Mouse (Mus musculus) heart, postnatal 0 days (tissue): Measurements from ENCODE around the gene Klhdc8b. TPM values are rescaled to one million over a fixed set of nuclear protein-coding genes. Genes with fewer than 3 reads are reported as not detected.

Source experiments
- ATAC-seq: fragments of 200-750 bp; cut with Nextera tagmentation; 2 replicates; pipeline ENCODE4 v1.8.0; 2017; ENCODE audit warnings: low read depth, moderate number of reproducible peaks, moderate library complexity; ENCODE audit not compliant: insufficient read depth
- DNase-seq: peaks from one replicate; pipeline ENCODE4 v3.0.0-alpha.2; 2016; ENCODE audit warnings: low spot score
- H3K27ac ChIP-seq: fragments of 300-500 bp; sonication (generic); 2 replicates; pipeline ENCODE4 v1.5.1; 2014; ENCODE audit warnings: low read depth, mild to moderate bottlenecking
- H3K27me3 ChIP-seq: fragments of 300-500 bp; sonication (generic); 2 replicates; pipeline ENCODE4 v1.6.1; 2014; ENCODE audit warnings: low read length, mixed read lengths; ENCODE audit not compliant: control insufficient read depth, insufficient read depth
- H3K36me3 ChIP-seq: fragments of 300-500 bp; sonication (generic); replicated peaks from 2 replicates; pipeline ENCODE4 v1.6.1; 2014; ENCODE audit warnings: low read length, mixed read lengths; ENCODE audit not compliant: control insufficient read depth, insufficient read depth
- H3K4me1 ChIP-seq: fragments of 300-500 bp; sonication (generic); 2 replicates; pipeline ENCODE4 v1.6.1; 2014; ENCODE audit warnings: antibody characterized with exemption; ENCODE audit not compliant: control insufficient read depth, insufficient read depth
- H3K4me2 ChIP-seq: fragments of 300-500 bp; sonication (generic); 2 replicates; pipeline ENCODE4 v1.6.1; 2014; ENCODE audit warnings: low read depth, mild to moderate bottlenecking, low read length, moderate library complexity
- H3K4me3 ChIP-seq: fragments of 300-500 bp; sonication (generic); 2 replicates; pipeline ENCODE4 v1.5.1; 2014; ENCODE audit warnings: low read depth, low read length
- H3K9ac ChIP-seq: fragments of 300-500 bp; sonication (generic); replicated peaks from 2 replicates; pipeline ENCODE4 v1.6.1; 2014; ENCODE audit warnings: low read depth, low read length, mixed read lengths
- H3K9me3 ChIP-seq: fragments of 300-500 bp; sonication (generic); replicated peaks from 2 replicates; pipeline ENCODE4 v1.6.1; 2016; ENCODE audit warnings: low read length; ENCODE audit not compliant: control insufficient read depth
- CTCF ChIP-seq: IDR thresholded peaks from 2 replicates; pipeline ENCODE4 v1.5.1; 2016; ENCODE audit warnings: antibody characterized with exemption, control low read depth, low read depth
- EP300 ChIP-seq: IDR thresholded peaks from 2 replicates; pipeline ENCODE4 v1.6.1; 2016; ENCODE audit warnings: antibody characterized with exemption, low read depth
- whole genome bisulfite sequencing: fragments of 180-500 bp; shearing (Covaris S2); extraction: QIAGEN DNeasy Blood & Tissue Kit; methylation state at CpG from one replicate; pipeline ENCODE4 v1.1.7; 2014; 5-methylcytosine and 5-hydroxymethylcytosine counted together
- polyA plus RNA-seq: library from polyadenylated mRNA; unstranded; fragments of >200 nt; fragmentation: Nextera tagmentation; extraction: Ambion mirVana; gene quantifications from 2 replicates; pipeline ENCODE4 v1.2.1, GENCODE M21; 2015
- total RNA-seq: library from RNA; depleted of rRNA; stranded (reverse); fragments of >200 nt; gene quantifications from 2 replicates; pipeline ENCODE4 v1.2.3, GENCODE M21; 2014; ENCODE audit warnings: low replicate concordance; rRNA removed

The Klhdc8b gene
- total and polyA plus RNA-seq, 2 experiments from 2014 or later: 92.7 to 186 TPM

DNA sequence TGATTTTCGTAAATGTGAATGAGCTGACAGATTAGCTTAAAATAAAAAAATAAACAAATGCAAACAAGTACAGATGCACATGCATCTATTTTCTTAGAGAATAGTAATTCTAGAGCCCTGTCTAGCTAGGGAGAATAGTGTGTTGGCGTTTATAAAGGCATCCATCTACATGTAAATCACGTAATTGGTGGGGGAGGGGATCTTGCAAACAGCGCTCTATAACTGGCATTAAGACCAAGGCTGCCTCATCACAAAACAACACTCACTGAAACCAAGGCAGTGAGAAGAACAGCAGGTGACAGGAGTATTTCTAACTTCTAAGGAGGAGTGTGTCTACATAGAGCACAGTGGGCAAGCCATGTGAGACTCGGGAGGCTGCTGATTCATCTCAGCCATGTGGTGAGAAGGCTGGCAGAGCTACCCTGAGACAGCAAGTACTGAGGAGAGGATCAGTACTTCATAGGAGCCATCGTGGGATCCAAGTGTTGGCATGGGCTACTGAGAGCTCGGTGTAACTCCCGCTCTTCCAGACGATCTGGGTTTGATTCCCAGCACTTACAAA lies 49.9 kb downstream of the Klhdc8b start:
- TF ChIP-seq CTCF (no peak), EP300 (no peak)
- no peak overlapping the region for H3K4me2 ChIP-seq
- no peaks in the 10 kb centered on the region for H3K4me1 ChIP-seq
- ATAC-seq (no peak), DNase-seq (no peak)
- H3K9ac ChIP-seq: no peak overlapping the region
- WGBS: 79% methylated on average over 9 of the region's 9 CpGs
- H3K9me3 ChIP-seq: no peaks in the 10 kb centered on the region
- H3K36me3 ChIP-seq: no peaks in the 10 kb centered on the region
- H3K27me3 ChIP-seq: no peaks in the 10 kb centered on the region
- H3K27ac ChIP-seq: no peak overlapping the region
- H3K4me3 ChIP-seq: no peak overlapping the region

DNA sequence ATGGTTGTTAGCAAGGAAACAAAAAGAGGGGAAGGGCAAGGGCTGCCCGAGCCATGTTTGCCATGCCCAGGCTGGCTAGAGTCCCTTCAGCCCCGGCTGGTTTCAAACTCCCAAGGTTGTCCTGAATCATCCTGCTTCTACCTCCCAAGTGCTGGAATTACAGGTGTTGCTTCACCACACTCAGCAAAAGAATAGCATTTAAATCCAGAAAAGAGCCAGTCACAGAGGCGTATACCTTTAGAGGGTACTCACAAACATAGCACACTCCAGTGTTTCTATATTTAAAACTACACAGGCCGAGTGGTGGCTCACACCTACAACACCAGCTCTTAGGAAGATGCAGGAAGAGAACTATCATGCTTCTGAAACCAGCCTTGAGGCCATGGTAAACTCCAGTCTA lies 51.8 kb downstream of the Klhdc8b start:
- H3K9ac ChIP-seq: no peak overlapping the region
- TF ChIP-seq CTCF (no peak), EP300 (no peak)
- H3K4me1 ChIP-seq: no peaks in the 10 kb centered on the region
- no peak overlapping the region for H3K27ac ChIP-seq
- WGBS: 59% methylated on average over 4 of the region's 4 CpGs
- H3K9me3 ChIP-seq: no peaks in the 10 kb centered on the region
- DNase-seq (no peak), ATAC-seq (no peak)
- H3K36me3 ChIP-seq: no peaks in the 10 kb centered on the region
- H3K27me3 ChIP-seq: no peaks in the 10 kb centered on the region
- no peak overlapping the region for H3K4me2 ChIP-seq
- H3K4me3 ChIP-seq: no peak overlapping the region

DNA sequence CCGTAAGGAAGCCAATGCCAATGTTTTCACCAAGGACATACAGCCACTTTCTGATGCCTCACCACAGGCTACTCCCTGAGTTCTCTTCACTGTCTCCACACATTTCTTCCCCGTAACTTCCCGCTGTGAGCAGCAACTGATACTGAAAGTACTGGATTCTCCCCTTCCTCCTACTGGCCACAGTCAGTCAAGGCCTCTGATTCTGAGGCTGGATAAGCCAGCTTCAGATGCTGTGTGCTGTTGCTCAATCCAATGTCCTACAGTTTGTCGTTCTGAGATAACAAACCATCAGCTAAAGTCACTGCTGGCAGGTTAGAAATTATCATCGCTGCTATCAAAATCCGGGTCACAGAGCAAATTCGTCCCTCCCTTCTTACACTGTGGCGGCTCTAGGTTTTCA lies 56.9 kb downstream of the Klhdc8b start:
- ATAC-seq (no peak), DNase-seq (no peak)
- WGBS: 71% methylated on average over 8 of the region's 8 CpGs
- H3K4me2 ChIP-seq: no peak overlapping the region
- peaks cover 5% of the 10 kb centered on the region; the same call in 1 of the 2 replicates for H3K4me1 ChIP-seq
- H3K9ac ChIP-seq: no peak overlapping the region
- H3K9me3 ChIP-seq: no peaks in the 10 kb centered on the region
- no peak overlapping the region for H3K4me3 ChIP-seq
- no peaks in the 10 kb centered on the region for H3K27me3 ChIP-seq
- TF ChIP-seq EP300 (no peak), CTCF (no peak)
- no peak overlapping the region for H3K27ac ChIP-seq
- no peaks in the 10 kb centered on the region for H3K36me3 ChIP-seq

DNA sequence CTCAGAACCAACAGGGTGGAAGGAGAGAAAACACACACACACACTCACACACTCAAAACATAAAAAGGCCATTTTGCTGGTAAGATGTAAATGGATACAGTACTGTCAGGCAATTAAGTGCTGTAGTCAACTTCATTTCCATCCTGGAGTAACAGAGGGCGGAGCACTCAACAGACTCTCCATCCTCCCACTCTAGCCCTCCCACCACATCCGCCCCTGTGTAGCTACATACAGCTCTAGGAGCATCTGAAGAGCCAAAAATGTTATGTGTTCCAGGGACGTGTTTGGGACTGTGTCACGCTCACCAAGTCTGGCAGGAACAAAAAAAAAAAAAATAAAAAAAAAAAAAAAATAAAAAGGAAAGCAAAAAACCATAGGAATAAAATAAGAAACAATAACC lies 58.3 kb downstream of the Klhdc8b start:
- ATAC-seq (no peak), DNase-seq (no peak)
- Histone ChIP-seq H3K9ac (no peak overlapping the region), H3K4me2 (no peak overlapping the region), H3K4me3 (no peak overlapping the region), H3K27ac (no peak overlapping the region), H3K4me1 (peaks cover 5% of the 10 kb centered on the region; the same call in 1 of the 2 replicates), H3K36me3 (no peaks in the 10 kb centered on the region), H3K9me3 (no peaks in the 10 kb centered on the region), H3K27me3 (no peaks in the 10 kb centered on the region)
- 76% methylated on average over 4 of the region's 4 CpGs for WGBS
- TF ChIP-seq CTCF (no peak), EP300 (no peak)

DNA sequence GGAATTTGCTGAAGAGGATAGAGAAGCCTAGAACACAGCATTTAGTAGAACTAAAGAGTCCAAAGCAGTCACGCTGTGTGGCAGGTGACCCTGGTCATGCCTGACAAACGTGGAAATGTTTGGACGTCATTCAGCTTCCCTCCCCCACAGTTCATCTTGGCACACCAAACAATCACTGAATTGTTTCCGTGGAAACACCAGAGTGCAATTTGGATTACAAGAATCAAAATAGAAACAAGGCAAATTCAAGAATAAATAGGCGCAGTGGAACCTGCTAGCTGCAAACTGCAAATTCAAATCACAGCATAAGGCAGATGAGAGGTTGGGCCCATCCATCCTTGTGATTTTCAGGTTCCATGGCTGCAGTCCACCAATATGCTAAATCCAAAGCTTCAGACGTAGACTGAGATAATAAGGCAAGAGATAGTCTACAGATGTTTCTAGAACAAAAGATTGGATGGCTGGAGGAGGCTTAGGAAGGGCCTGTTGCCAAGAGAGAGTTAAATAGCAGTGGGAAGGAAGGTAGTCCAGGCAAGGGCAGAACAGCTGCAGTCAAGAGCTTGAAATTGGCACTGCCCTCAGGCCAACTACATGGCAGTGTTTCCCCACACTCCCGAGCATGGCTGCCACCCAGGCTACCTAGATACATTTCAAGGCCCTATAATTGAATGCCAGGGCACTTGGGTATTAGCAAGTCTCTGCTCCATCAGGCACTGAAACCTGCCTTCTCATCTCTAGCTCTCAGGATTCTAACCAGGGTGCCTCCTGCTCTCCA lies 60.0 kb downstream of the Klhdc8b start:
- ATAC-seq (no peak), DNase-seq (no peak)
- H3K4me2 ChIP-seq: no peak overlapping the region
- H3K9me3 ChIP-seq: no peaks in the 10 kb centered on the region
- H3K4me3 ChIP-seq: no peak overlapping the region
- peaks cover 5% of the 10 kb centered on the region; the same call in 1 of the 2 replicates for H3K4me1 ChIP-seq
- no peak overlapping the region for H3K9ac ChIP-seq
- H3K36me3 ChIP-seq: no peaks in the 10 kb centered on the region
- no peak overlapping the region for H3K27ac ChIP-seq
- WGBS: 35% methylated on average over 7 of the region's 7 CpGs
- no peak for TF ChIP-seq CTCF
- no peak for TF ChIP-seq EP300
- H3K27me3 ChIP-seq: no peaks in the 10 kb centered on the region

DNA sequence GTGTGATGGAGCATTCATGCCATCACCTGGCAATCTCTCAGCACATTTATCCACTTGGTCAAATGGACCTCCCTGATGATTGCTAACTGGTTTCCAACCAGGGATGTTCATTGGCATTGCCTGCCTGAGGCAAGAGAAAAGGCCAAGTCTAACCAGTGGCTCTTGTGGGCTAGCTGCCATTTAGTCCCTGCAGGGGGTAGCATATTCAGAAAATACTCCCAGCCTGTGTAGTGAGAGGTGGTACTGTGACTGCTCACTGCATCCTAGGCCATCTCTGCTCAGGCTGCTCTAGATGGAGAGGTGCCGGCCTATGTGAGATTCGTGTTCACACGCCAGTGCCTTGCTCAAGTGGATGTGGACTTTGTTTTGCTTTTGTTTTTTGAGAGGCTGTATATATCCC lies 63.1 kb downstream of the Klhdc8b start:
- DNase-seq (no peak), ATAC-seq (no peak)
- TF ChIP-seq EP300 (no peak), CTCF (no peak)
- Histone ChIP-seq H3K9ac (no peak overlapping the region), H3K36me3 (0 out of 2 replicates have a peak, but pooled peaks cover 5% of the 10 kb centered on the region), H3K9me3 (no peaks in the 10 kb centered on the region), H3K4me1 (peaks cover 5% of the 10 kb centered on the region; the same call in 1 of the 2 replicates), H3K4me3 (no peak overlapping the region), H3K27me3 (no peaks in the 10 kb centered on the region), H3K27ac (no peak overlapping the region), H3K4me2 (no peak overlapping the region)
- 84% methylated on average over 3 of the region's 3 CpGs for WGBS

Other genes starting within 250 kb of the Klhdc8b start
- 209 and 229 TPM in 2 replicates for gene Dag1, start 197.6 kb downstream of the Klhdc8b start, total RNA-seq
- 99.2 and 106 TPM in 2 replicates for gene Dag1, start 197.6 kb downstream of the Klhdc8b start, polyA plus RNA-seq
- 12.9 and 22.4 TPM in 2 replicates for gene Nicn1, start 171.2 kb downstream of the Klhdc8b start, total RNA-seq
- gene Nicn1, start 171.2 kb downstream of the Klhdc8b start, polyA plus RNA-seq: 20.5 and 20.9 TPM in 2 replicates
- gene Amt, start 164.7 kb downstream of the Klhdc8b start, total RNA-seq: 3.7 and 14.5 TPM in 2 replicates
- 5.4 and 6.4 TPM in 2 replicates for gene Amt, start 164.7 kb downstream of the Klhdc8b start, polyA plus RNA-seq
- gene Rhoa, start 155.5 kb downstream of the Klhdc8b start, total RNA-seq: 167 and 207 TPM in 2 replicates
- gene Rhoa, start 155.5 kb downstream of the Klhdc8b start, polyA plus RNA-seq: 326 and 332 TPM in 2 replicates
- gene Tcta, start 155.4 kb downstream of the Klhdc8b start, total RNA-seq: 46.1 and 46.9 TPM in 2 replicates
- gene Tcta, start 155.4 kb downstream of the Klhdc8b start, polyA plus RNA-seq: 42.1 and 49.9 TPM in 2 replicates
- gene Gpx1, start 122.7 kb downstream of the Klhdc8b start, total RNA-seq: 319 and 336 TPM in 2 replicates
- 578 and 581 TPM in 2 replicates for gene Gpx1, start 122.7 kb downstream of the Klhdc8b start, polyA plus RNA-seq
- 71.1 and 76.8 TPM in 2 replicates for gene Usp4, start 113.7 kb downstream of the Klhdc8b start, total RNA-seq
- 54.9 and 60.6 TPM in 2 replicates for gene Usp4, start 113.7 kb downstream of the Klhdc8b start, polyA plus RNA-seq
- gene 1700102P08Rik, start 68.8 kb downstream of the Klhdc8b start, total RNA-seq: not detected in 2 replicates
- gene 1700102P08Rik, start 68.8 kb downstream of the Klhdc8b start, polyA plus RNA-seq: 0.27 TPM in 1 of 2 replicates, not detected in the other
- not detected in 2 replicates for gene Ccdc36, start 33.1 kb downstream of the Klhdc8b start, total RNA-seq
- 0.14 and 0.25 TPM in 2 replicates for gene Ccdc36, start 33.1 kb downstream of the Klhdc8b start, polyA plus RNA-seq
- not detected in 2 replicates for gene BC048562, start 25.1 kb downstream of the Klhdc8b start, total RNA-seq
- not detected in 2 replicates for gene BC048562, start 25.1 kb downstream of the Klhdc8b start, polyA plus RNA-seq
- 14.0 and 24.0 TPM in 2 replicates for gene Ccdc71, start 1.1 kb downstream of the Klhdc8b start, total RNA-seq
- gene Ccdc71, start 1.1 kb downstream of the Klhdc8b start, polyA plus RNA-seq: 25.1 and 26.2 TPM in 2 replicates
- 161 and 182 TPM in 2 replicates for gene Lamb2, start 18.2 kb upstream of the Klhdc8b start, total RNA-seq
- 44.4 and 50.8 TPM in 2 replicates for gene Lamb2, start 18.2 kb upstream of the Klhdc8b start, polyA plus RNA-seq
- 108 and 136 TPM in 2 replicates for gene Usp19, start 29.0 kb upstream of the Klhdc8b start, total RNA-seq
- 34.8 and 38.2 TPM in 2 replicates for gene Usp19, start 29.0 kb upstream of the Klhdc8b start, polyA plus RNA-seq
- gene Qars, start 46.1 kb upstream of the Klhdc8b start, total RNA-seq: 175 and 188 TPM in 2 replicates
- 44.7 and 49.2 TPM in 2 replicates for gene Qars, start 46.1 kb upstream of the Klhdc8b start, polyA plus RNA-seq
- gene Qrich1, start 55.2 kb upstream of the Klhdc8b start, total RNA-seq: 138 and 154 TPM in 2 replicates
- 52.5 and 55.4 TPM in 2 replicates for gene Qrich1, start 55.2 kb upstream of the Klhdc8b start, polyA plus RNA-seq
- 69.2 and 87.5 TPM in 2 replicates for gene Impdh2, start 98.7 kb upstream of the Klhdc8b start, total RNA-seq
- gene Impdh2, start 98.7 kb upstream of the Klhdc8b start, polyA plus RNA-seq: 52.6 and 54.7 TPM in 2 replicates
- gene Ndufaf3, start 105.9 kb upstream of the Klhdc8b start, total RNA-seq: 41.3 and 84.4 TPM in 2 replicates
- gene Ndufaf3, start 105.9 kb upstream of the Klhdc8b start, polyA plus RNA-seq: 82.6 and 86.1 TPM in 2 replicates
- gene Dalrd3, start 108.3 kb upstream of the Klhdc8b start, total RNA-seq: 54.0 and 71.1 TPM in 2 replicates
- 38.3 and 39.6 TPM in 2 replicates for gene Dalrd3, start 108.3 kb upstream of the Klhdc8b start, polyA plus RNA-seq
- 44.9 and 53.2 TPM in 2 replicates for gene Wdr6, start 117.2 kb upstream of the Klhdc8b start, total RNA-seq
- gene Wdr6, start 117.2 kb upstream of the Klhdc8b start, polyA plus RNA-seq: 21.1 and 25.1 TPM in 2 replicates
- gene P4htm, start 136.1 kb upstream of the Klhdc8b start, total RNA-seq: 18.7 and 37.8 TPM in 2 replicates
- gene P4htm, start 136.1 kb upstream of the Klhdc8b start, polyA plus RNA-seq: 16.6 and 17.7 TPM in 2 replicates
- gene Arih2, start 187.8 kb upstream of the Klhdc8b start, total RNA-seq: 59.5 and 76.4 TPM in 2 replicates
- gene Arih2, start 187.8 kb upstream of the Klhdc8b start, polyA plus RNA-seq: 33.8 and 38.2 TPM in 2 replicates
- gene Slc25a20, start 200.5 kb upstream of the Klhdc8b start, total RNA-seq: 95.7 and 137 TPM in 2 replicates
- gene Slc25a20, start 200.5 kb upstream of the Klhdc8b start, polyA plus RNA-seq: 240 and 248 TPM in 2 replicates
- gene Prkar2a, start 227.7 kb upstream of the Klhdc8b start, total RNA-seq: 48.2 and 52.8 TPM in 2 replicates
- gene Prkar2a, start 227.7 kb upstream of the Klhdc8b start, polyA plus RNA-seq: 17.8 and 20.7 TPM in 2 replicates